Mouse (Mus musculus) testis, adult 2 months (tissue): Measurements from ENCODE around the gene Hook2. TPM values are rescaled to one million over a fixed set of nuclear protein-coding genes. Genes with fewer than 3 reads are reported as not detected.
A peak's percentile ranks its signal among the peaks of the same experiment; 100 is the strongest.

Experiments used
- H3K27ac ChIP-seq: fragments of 200-500 bp; 2 replicates; pipeline ENCODE4 v1.5.1; 2012; ENCODE audit warnings: low read depth, low read length; ENCODE audit not compliant: control insufficient read depth, insufficient read depth
- H3K27me3 ChIP-seq: fragments of 200-500 bp; 2 replicates; pipeline ENCODE4 v1.6.1; 2012; ENCODE audit warnings: mild to moderate bottlenecking, low read length, moderate library complexity; ENCODE audit not compliant: control insufficient read depth, insufficient read depth
- H3K36me3 ChIP-seq: fragments of 200-500 bp; 2 replicates; pipeline ENCODE4 v1.6.1; 2012; ENCODE audit warnings: mild to moderate bottlenecking, low read length; ENCODE audit not compliant: control insufficient read depth, insufficient read depth
- H3K4me1 ChIP-seq: fragments of 200-500 bp; 2 replicates; pipeline ENCODE4 v1.6.1; 2012; ENCODE audit warnings: low read length; ENCODE audit not compliant: control insufficient read depth, insufficient read depth
- H3K4me3 ChIP-seq: fragments of 200-500 bp; 2 replicates; pipeline ENCODE4 v1.5.1; 2012; ENCODE audit warnings: low read depth, mild to moderate bottlenecking, low read length, moderate library complexity, mixed read lengths; ENCODE audit not compliant: control insufficient read depth
- CTCF ChIP-seq: fragments of 200-500 bp; IDR thresholded peaks from 2 replicates; pipeline ENCODE4 v1.5.1; 2012; ENCODE audit warnings: low read depth, mild to moderate bottlenecking, inconsistent platforms, low read length, moderate library complexity; ENCODE audit not compliant: control insufficient read depth, insufficient read depth, insufficient replicate concordance
- POLR2A ChIP-seq: fragments of 200-500 bp; IDR thresholded peaks from 2 replicates; pipeline ENCODE4 v1.6.1; 2012; ENCODE audit warnings: low read depth, mild to moderate bottlenecking, inconsistent platforms, low read length, moderate library complexity; ENCODE audit not compliant: control insufficient read depth
- polyA plus RNA-seq: library from polyadenylated mRNA; depleted of rRNA; stranded (reverse); fragments of >200 nt; gene quantifications from 2 replicates; pipeline ENCODE4 v1.2.3, GENCODE M21; 2012

Gene Hook2
- polyA plus RNA-seq, 1 experiment: 55.4 TPM

GRCm38 (mm10) chr8:84967532-84968304, 22.7 kb upstream of the Hook2 start:
- no peak for TF ChIP-seq CTCF

DNA sequence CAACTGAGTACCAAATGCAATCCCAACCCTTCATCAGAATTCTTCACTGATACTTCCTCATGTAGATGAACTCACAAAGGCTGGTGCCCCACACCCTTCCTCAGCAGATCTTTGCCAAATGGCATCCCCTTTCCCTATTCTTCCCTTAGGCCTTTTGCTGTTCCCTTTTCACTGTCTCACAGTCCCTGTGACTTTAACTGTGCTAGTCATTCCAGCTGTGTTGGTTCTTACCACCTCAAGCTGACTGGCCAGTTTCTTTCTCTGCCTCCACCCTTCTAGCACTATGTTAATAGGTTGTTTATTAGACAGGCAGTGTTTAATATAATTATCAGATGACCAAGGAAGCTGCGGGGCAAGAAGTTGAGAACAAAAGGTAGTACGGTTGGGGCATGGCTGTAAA, 21.8 kb upstream of the Hook2 start:
- H3K4me3 ChIP-seq: peak overlapping the region; percentile 95
- TF ChIP-seq POLR2A (no peak), CTCF (no peak)
- peak overlapping the region; percentile 95 for H3K27ac ChIP-seq
- H3K36me3 ChIP-seq: no peaks in the 10 kb centered on the region
- no peaks in the 10 kb centered on the region for H3K27me3 ChIP-seq
- H3K4me1 ChIP-seq: peaks cover 38% of the 10 kb centered on the region

More at GRCm38 (mm10) chr8:84967532-84968304, 22.7 kb upstream of the Hook2 start:
- Histone ChIP-seq H3K36me3 (no peaks in the 10 kb centered on the region), H3K4me1 (peaks cover 38% of the 10 kb centered on the region), H3K4me3 (peak overlapping the region; percentile 35), H3K27me3 (no peaks in the 10 kb centered on the region), H3K27ac (peak overlapping the region; percentile 29)

- Histone ChIP-seq H3K27ac (peak within 1 kb of the TSS; percentile 95), H3K36me3 (no peaks in the 10 kb centered on the region), H3K4me1 (peaks cover 38% of the 10 kb centered on the region), H3K4me3 (peak within 1 kb of the TSS; percentile 95), H3K27me3 (no peaks in the 10 kb centered on the region)
- TF ChIP-seq POLR2A (peak; percentile 88), CTCF (no peak)
Measured at GRCm38 (mm10) chr8:84969241-84970134, 20.9 kb upstream of the Hook2 start, which contains the start of the genes Gm49661, Prdx2 and Rnaseh2a. Gene Gm49661 (minus strand): TSS chr8:84969433. Gene Prdx2 (plus strand): TSS chr8:84969587. Gene Rnaseh2a (minus strand): TSS chr8:84969767.

- Histone ChIP-seq H3K27ac (peak overlapping the region; percentile 87), H3K27me3 (no peaks in the 10 kb centered on the region), H3K36me3 (no peaks in the 10 kb centered on the region), H3K4me1 (peaks cover 35% of the 10 kb centered on the region), H3K4me3 (peak overlapping the region; percentile 95)
- TF ChIP-seq CTCF (no peak), POLR2A (no peak)
Measured at GRCm38 (mm10) chr8:84970135-84970790, 20.1 kb upstream of the Hook2 start.

DNA sequence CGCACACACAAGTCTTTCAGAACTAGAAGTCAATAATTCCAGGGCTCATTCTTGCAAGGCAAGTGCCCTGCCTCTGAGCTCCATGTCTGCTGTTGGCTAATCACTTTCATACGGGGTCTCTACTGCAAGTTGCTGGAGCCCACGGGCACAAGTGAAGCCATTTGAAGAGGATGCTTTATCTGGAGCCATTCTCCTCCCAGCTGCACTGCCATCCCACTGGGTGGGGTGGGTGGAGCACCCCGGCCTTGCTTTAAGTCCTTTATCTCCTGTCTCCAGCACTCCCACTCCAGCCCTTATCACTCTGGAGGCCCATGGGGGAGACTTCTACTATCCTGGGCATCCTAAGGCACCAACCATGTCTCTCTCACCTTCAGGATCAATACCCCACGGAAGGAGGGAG, 19.5 kb upstream of the Hook2 start:
- no peaks in the 10 kb centered on the region for H3K27me3 ChIP-seq
- TF ChIP-seq CTCF (no peak), POLR2A (no peak)
- H3K36me3 ChIP-seq: no peaks in the 10 kb centered on the region
- H3K27ac ChIP-seq: no peak overlapping the region
- no peak overlapping the region for H3K4me3 ChIP-seq
- peaks cover 34% of the 10 kb centered on the region for H3K4me1 ChIP-seq

DNA sequence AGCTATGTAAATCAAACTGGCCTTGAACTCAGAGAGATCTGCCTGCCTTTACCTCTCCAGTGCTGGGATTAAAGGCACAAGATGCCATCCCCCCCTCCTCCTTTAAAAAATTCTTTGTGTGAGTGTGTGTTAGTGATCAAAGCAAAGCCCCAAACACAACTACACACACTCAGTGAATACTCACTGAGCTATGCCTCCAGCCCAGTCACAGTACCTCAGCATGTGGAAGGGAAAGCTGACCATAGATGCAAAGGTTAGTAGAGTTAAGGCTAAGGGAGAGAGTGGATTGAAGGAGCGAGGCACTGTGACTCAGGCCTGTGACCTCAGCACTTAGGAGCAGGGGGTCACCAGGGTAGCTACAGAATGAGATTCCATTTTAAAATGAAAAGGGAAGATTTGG, 17.3 kb upstream of the Hook2 start:
- H3K27ac ChIP-seq: no peak overlapping the region
- H3K36me3 ChIP-seq: no peaks in the 10 kb centered on the region
- no peaks in the 10 kb centered on the region for H3K27me3 ChIP-seq
- TF ChIP-seq POLR2A: no peak
- no peak for TF ChIP-seq CTCF
- H3K4me1 ChIP-seq: peaks cover 43% of the 10 kb centered on the region
- H3K4me3 ChIP-seq: no peak overlapping the region
